Mouse (Mus musculus): ENCODE measurements around the gene Hspb1. TPM values are rescaled to one million over a fixed set of nuclear protein-coding genes. Genes with fewer than 3 reads are reported as not detected.

Gene Hspb1
- polyA plus RNA-seq, 1 experiment from 2014 or later, result 10.3 TPM

- Histone ChIP-seq H3K4me2 (no peak overlapping the region), H3K27me3 (no peaks in the 10 kb centered on the region), H3K4me3 (no peak overlapping the region), H3K27ac (no peak overlapping the region), H3K9me3 (no peaks in the 10 kb centered on the region), H3K4me1 (replicated peaks) (peaks cover 25% of the 10 kb centered on the region), H3K36me3 (peaks cover 87% of the 10 kb centered on the region), H3K9ac (no peak overlapping the region)
- WGBS, result 93% methylated on average over 8 of the region's 8 CpGs
- no peak for ATAC-seq (ENCODE audit: low FRiP score)
These were observed 29.8 kb downstream of the Hspb1 start for GRCm38 (mm10) chr5:135917327-135918058.

- Histone ChIP-seq H3K4me2 (no peak overlapping the region), H3K9ac (no peak overlapping the region), H3K27me3 (no peaks in the 10 kb centered on the region), H3K4me3 (no peak overlapping the region), H3K9me3 (no peaks in the 10 kb centered on the region), H3K4me1 (replicated peaks) (peaks cover 25% of the 10 kb centered on the region), H3K36me3 (peaks cover 86% of the 10 kb centered on the region), H3K27ac (no peak overlapping the region)
- no peak for ATAC-seq (ENCODE audit: low FRiP score)
- WGBS, result 95% methylated on average over 5 of the region's 5 CpGs
These were observed 30.3 kb downstream of the Hspb1 start for GRCm38 (mm10) chr5:135918059-135918437.

GRCm38 (mm10) chr5:135918593-135918992 is 30.9 kb downstream of the Hspb1 start:
- H3K36me3 ChIP-seq, result peaks cover 84% of the 10 kb centered on the region

GRCm38 (mm10) chr5:135919902-135920301 is 32.2 kb downstream of the Hspb1 start:
- peaks cover 28% of the 10 kb centered on the region for H3K4me1 ChIP-seq (replicated peaks)

More at GRCm38 (mm10) chr5:135918593-135918992, 30.9 kb downstream of the Hspb1 start:
- Histone ChIP-seq H3K4me2 (no peak overlapping the region), H3K9me3 (no peaks in the 10 kb centered on the region), H3K27me3 (no peaks in the 10 kb centered on the region), H3K9ac (no peak overlapping the region), H3K27ac (no peak overlapping the region), H3K4me1 (replicated peaks) (peaks cover 23% of the 10 kb centered on the region), H3K4me3 (no peak overlapping the region)
- ATAC-seq (ENCODE audit: low FRiP score), result no peak
- 94% methylated on average over 5 of the region's 5 CpGs for WGBS

GRCm38 (mm10) chr5:135923901-135924300 is 36.2 kb downstream of the Hspb1 start:
- WGBS, result 92% methylated on average over 7 of the region's 7 CpGs
- H3K36me3 ChIP-seq, result peaks cover 83% of the 10 kb centered on the region

More at GRCm38 (mm10) chr5:135919902-135920301, 32.2 kb downstream of the Hspb1 start:
- no peak for ATAC-seq (ENCODE audit: low FRiP score)
- Histone ChIP-seq H3K9ac (no peak overlapping the region), H3K4me2 (no peak overlapping the region), H3K36me3 (peaks cover 84% of the 10 kb centered on the region), H3K4me3 (no peak overlapping the region), H3K9me3 (no peaks in the 10 kb centered on the region), H3K27ac (no peak overlapping the region), H3K27me3 (no peaks in the 10 kb centered on the region)
- WGBS, result 83% methylated on average over 3 of the region's 3 CpGs

GRCm38 (mm10) chr5:135929685-135930424 is 42.1 kb downstream of the Hspb1 start:
- 81% methylated on average over 6 of the region's 6 CpGs for WGBS
- Histone ChIP-seq H3K36me3 (peaks cover 60% of the 10 kb centered on the region), H3K4me1 (replicated peaks) (peaks cover 76% of the 10 kb centered on the region)

More at GRCm38 (mm10) chr5:135923901-135924300, 36.2 kb downstream of the Hspb1 start:
- Histone ChIP-seq H3K4me2 (no peak overlapping the region), H3K27me3 (no peaks in the 10 kb centered on the region), H3K4me1 (replicated peaks) (peaks cover 60% of the 10 kb centered on the region), H3K4me3 (no peak overlapping the region), H3K9me3 (no peaks in the 10 kb centered on the region), H3K9ac (no peak overlapping the region), H3K27ac (no peak overlapping the region)
- no peak for ATAC-seq (ENCODE audit: low FRiP score)

GRCm38 (mm10) chr5:135931526-135931925 is 43.8 kb downstream of the Hspb1 start:
- no peak overlapping the region for H3K27ac ChIP-seq
- ATAC-seq (ENCODE audit: low FRiP score), result no peak
- H3K4me1 ChIP-seq (replicated peaks), result peaks cover 67% of the 10 kb centered on the region
- 95% methylated on average over 9 of the region's 9 CpGs for WGBS
- no peaks in the 10 kb centered on the region for H3K27me3 ChIP-seq
- H3K4me2 ChIP-seq, result peak overlapping the region; percentile 57
- H3K9me3 ChIP-seq, result no peaks in the 10 kb centered on the region
- H3K36me3 ChIP-seq, result peaks cover 49% of the 10 kb centered on the region
- peak overlapping the region; percentile 51 for H3K9ac ChIP-seq
- H3K4me3 ChIP-seq, result peak overlapping the region; percentile 94

More at GRCm38 (mm10) chr5:135929685-135930424, 42.1 kb downstream of the Hspb1 start:
- no peaks in the 10 kb centered on the region for H3K9me3 ChIP-seq
- no peak overlapping the region for H3K9ac ChIP-seq
- no peak overlapping the region for H3K4me3 ChIP-seq
- H3K27ac ChIP-seq, result no peak overlapping the region
- H3K4me2 ChIP-seq, result no peak overlapping the region
- no peaks in the 10 kb centered on the region for H3K27me3 ChIP-seq
- no peak for ATAC-seq (ENCODE audit: low FRiP score)

- Histone ChIP-seq H3K4me2 (peak overlapping the region; percentile 57), H3K9ac (peak overlapping the region; percentile 59)
These were observed 44.6 kb downstream of the Hspb1 start for GRCm38 (mm10) chr5:135932359-135932758.

GRCm38 (mm10) chr5:135933222-135933899 is 45.6 kb downstream of the Hspb1 start:
- ATAC-seq (ENCODE audit: low FRiP score), result no peak
- Histone ChIP-seq H3K36me3 (peaks cover 31% of the 10 kb centered on the region), H3K4me2 (peak overlapping the region; percentile 57), H3K4me3 (peak overlapping the region; percentile 94), H3K4me1 (replicated peaks) (peaks cover 49% of the 10 kb centered on the region), H3K27me3 (no peaks in the 10 kb centered on the region), H3K9ac (peak overlapping the region; percentile 95), H3K27ac (peak overlapping the region; percentile 98), H3K9me3 (no peaks in the 10 kb centered on the region)
- WGBS, result 13% methylated on average over 11 of the region's 12 CpGs

More at GRCm38 (mm10) chr5:135932359-135932758, 44.6 kb downstream of the Hspb1 start:
- Histone ChIP-seq H3K9me3 (no peaks in the 10 kb centered on the region), H3K27me3 (no peaks in the 10 kb centered on the region), H3K4me3 (peak overlapping the region; percentile 94), H3K36me3 (peaks cover 41% of the 10 kb centered on the region), H3K4me1 (replicated peaks) (peaks cover 58% of the 10 kb centered on the region), H3K27ac (no peak overlapping the region)
- no peak for ATAC-seq (ENCODE audit: low FRiP score)
- WGBS, result 78% methylated on average over 2 of the region's 2 CpGs

GRCm38 (mm10) chr5:135933900-135934441 is 46.3 kb downstream of the Hspb1 start:
- peak overlapping the region; percentile 57 for H3K4me2 ChIP-seq
- H3K36me3 ChIP-seq, result peaks cover 28% of the 10 kb centered on the region
- under 1% methylated on average over 33 of the region's 35 CpGs for WGBS
- H3K9me3 ChIP-seq, result no peaks in the 10 kb centered on the region
- peak overlapping the region; percentile 98 for H3K27ac ChIP-seq
- no peaks in the 10 kb centered on the region for H3K27me3 ChIP-seq
- H3K4me3 ChIP-seq, result peak overlapping the region; percentile 94
- peak; percentile 82 for ATAC-seq (ENCODE audit: low FRiP score)
- peaks cover 45% of the 10 kb centered on the region for H3K4me1 ChIP-seq (replicated peaks)
- H3K9ac ChIP-seq, result peak overlapping the region; percentile 95

GRCm38 (mm10) chr5:135934481-135935175 is 46.9 kb downstream of the Hspb1 start, which contains the start of gene Ywhag:
Ywhag (minus strand) TSS chr5:135934616.
- H3K9ac ChIP-seq, result peak within 1 kb of the TSS; percentile 95
- no peaks in the 10 kb centered on the region for H3K27me3 ChIP-seq
- H3K27ac ChIP-seq, result peak within 1 kb of the TSS; percentile 98
- peaks cover 39% of the 10 kb centered on the region for H3K4me1 ChIP-seq (replicated peaks)
- H3K4me3 ChIP-seq, result peak within 1 kb of the TSS; percentile 94
- ATAC-seq (ENCODE audit: low FRiP score), result peak; percentile 94
- WGBS, result under 1% methylated on average over 39 of the region's 48 CpGs
- no peaks in the 10 kb centered on the region for H3K9me3 ChIP-seq
- H3K36me3 ChIP-seq, result peaks cover 22% of the 10 kb centered on the region
- H3K4me2 ChIP-seq, result peak within 1 kb of the TSS; percentile 57
